Comparison of ENCODE assay signal across 8 mouse cellular contexts in genomic region chr16:58514565-58514964, GRCm38 (mm10). TPM values are rescaled to one million over a fixed set of nuclear protein-coding genes. Genes with fewer than 3 reads are reported as not detected.
DNase-seq lines count a peak whose midpoint lies in the region; ATAC-seq and TF ChIP-seq lines count a peak whose summit lies in the region.

No protein-coding gene starts in this region.

- peak overlapping the region; percentile 78; the same call in 1 of the 2 replicates for H3K27ac ChIP-seq in layer of hippocampus, adult 2 months

- no peak for DNase-seq in layer of hippocampus, adult 2 months (ENCODE audit: low spot score in 2 of 2)
- DNase-seq in layer of hippocampus, adult 9-10 months (ENCODE audit: low spot score): no peak
- peak; percentile 49 for DNase-seq in c-Kit-positive CD71-negative TER-119-negative erythroid progenitor cells, embryonic 14.5 days (ENCODE audit: low read depth)
- peak; percentile 34 for DNase-seq in kidney, postnatal 14 days
- DNase-seq in cerebellum, adult 9-11 months: no peak
- no peak for DNase-seq in cerebellum, adult 9-10 months
- DNase-seq in gastrocnemius, adult 18-20 months (ENCODE audit: low spot score): no peak

- ATAC-seq in neutrophil, adult 5-6 weeks (ENCODE audit: extremely low read depth, insufficient number of reproducible peaks, low FRiP score, poor library complexity, severe bottlenecking): peak; percentile 95

- peak; percentile 75 for TF ChIP-seq CTCF in layer of hippocampus, adult 2 months (conservative IDR thresholded peaks at IDR 0.05)

- H3K4me3 ChIP-seq in layer of hippocampus, adult 2 months: no peak overlapping the region

RNA-seq across cellular contexts. Expression of gene St3gal6, which starts 9.5 kb away (rescaled TPM):
- total RNA-seq in layer of hippocampus, adult 2 months (2021): 10 to 100 TPM; 13.0 to 17.4 TPM
- 190 and 210 TPM in 2 replicates for total RNA-seq in neutrophil, adult 5-6 weeks (2017)
- 100 to 1,000 TPM; 166 to 178 TPM for total RNA-seq in gastrocnemius, adult 18-20 months (2021)

Comparison
In these comparisons a context has a peak if more than half of its experiments do, and no peak if none do; other contexts are left out.
1. DNase-seq: peak in c-Kit-positive CD71-negative TER-119-negative erythroid progenitor cells, embryonic 14.5 days (single experiment) and kidney, postnatal 14 days (single experiment); none in layer of hippocampus, adult 2 months (0 of 2), layer of hippocampus, adult 9-10 months (single experiment), cerebellum, adult 9-11 months (single experiment), cerebellum, adult 9-10 months (single experiment) and gastrocnemius, adult 18-20 months (single experiment).
2. RNA of gene St3gal6, which starts 9.5 kb away (total RNA-seq): 190 to 210 TPM in neutrophil, adult 5-6 weeks and 166 to 178 TPM in gastrocnemius, adult 18-20 months; 13.0 to 17.4 TPM in layer of hippocampus, adult 2 months; every median in the first group is over 4 times any median in the second.